Mouse (Mus musculus): ENCODE measurements at regions not wholly inside any gene's neighbourhood (a gene's known extent, or its start where the extent isn't known, plus 50 kb on each side); places are given as distances from the start of the nearest gene placed in this dataset.
"Not testable (repeated sequence)": the region's sequence is repeated elsewhere in the genome, so short reads cannot be mapped to it uniquely, and the experiment has no call there.

DNA sequence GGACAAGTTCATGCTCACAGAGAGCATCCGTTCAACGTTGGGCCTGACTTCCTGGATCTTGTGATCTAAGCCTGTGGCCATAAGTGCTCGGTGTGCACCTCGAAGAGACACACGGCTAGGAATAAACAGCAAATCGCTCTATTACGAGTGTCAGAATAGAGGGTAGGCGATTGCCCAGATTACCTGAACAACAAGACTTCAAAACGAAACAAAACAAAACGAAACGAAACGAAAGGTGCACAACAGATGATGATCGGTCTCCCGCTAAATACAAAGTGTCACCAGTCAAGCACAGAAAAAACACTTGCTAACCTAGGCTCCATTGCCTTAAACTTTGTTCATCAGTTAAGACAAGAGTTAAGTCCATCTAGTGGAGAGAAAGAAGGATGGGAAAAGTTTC, 67.4 kb downstream of the Pdia4 start:
- H3K4me2 ChIP-seq (replicated peaks; ENCODE audit: low read depth); H3K4me3 ChIP-seq (ENCODE audit: low read depth, low read length); H3K4me1 ChIP-seq (replicated peaks; ENCODE audit: control insufficient read depth, insufficient read depth); DNase-seq (ENCODE audit: low spot score); ATAC-seq (ENCODE audit: low FRiP score, low TSS enrichment); H3K9me3 ChIP-seq (ENCODE audit: control insufficient read depth, low read length); H3K9ac ChIP-seq (ENCODE audit: low read length); H3K27me3 ChIP-seq (ENCODE audit: control insufficient read depth, insufficient read depth, low read length); H3K36me3 ChIP-seq (ENCODE audit: control insufficient read depth, insufficient read depth, low read length); H3K27ac ChIP-seq (replicated peaks): not testable (repeated sequence)
- 90% methylated on average over 7 of the region's 14 CpGs for WGBS

GRCm38 (mm10) chr6:47743856-47744255, 69.4 kb downstream of the Pdia4 start:
- DNase-seq (ENCODE audit: low spot score); H3K4me3 ChIP-seq (ENCODE audit: low read depth, low read length); H3K27me3 ChIP-seq (ENCODE audit: control insufficient read depth, insufficient read depth, low read length); H3K9ac ChIP-seq (ENCODE audit: low read length); ATAC-seq (ENCODE audit: low FRiP score, low TSS enrichment); H3K4me1 ChIP-seq (replicated peaks; ENCODE audit: control insufficient read depth, insufficient read depth); H3K36me3 ChIP-seq (ENCODE audit: control insufficient read depth, insufficient read depth, low read length); H3K9me3 ChIP-seq (ENCODE audit: control insufficient read depth, low read length); H3K27ac ChIP-seq (replicated peaks); H3K4me2 ChIP-seq (replicated peaks; ENCODE audit: low read depth): not testable (repeated sequence)
- 18% methylated on average over 3 of the region's 20 CpGs for WGBS

DNA sequence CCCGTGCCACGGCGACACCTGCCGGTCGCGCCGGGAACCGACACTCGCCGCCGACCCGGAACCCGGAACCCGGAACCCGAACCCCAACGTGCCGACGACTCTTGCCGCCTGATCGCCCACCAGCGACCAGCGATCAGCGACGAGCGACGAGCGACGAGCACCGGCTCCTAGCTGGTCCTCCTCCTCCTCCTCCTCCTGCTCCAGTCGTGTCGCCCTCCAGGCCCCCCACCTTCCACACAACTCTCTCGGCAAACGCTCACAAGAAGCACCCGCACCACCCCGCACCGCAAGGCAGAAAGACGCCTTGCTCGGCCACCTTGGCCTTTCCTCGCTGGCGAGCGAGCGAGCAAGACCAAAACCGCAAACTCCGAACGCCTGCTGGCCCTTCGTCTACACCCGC, 73.0 kb downstream of the Pdia4 start:
- H3K9me3 ChIP-seq (ENCODE audit: control insufficient read depth, low read length); H3K4me1 ChIP-seq (replicated peaks; ENCODE audit: control insufficient read depth, insufficient read depth); H3K9ac ChIP-seq (ENCODE audit: low read length); H3K27ac ChIP-seq (replicated peaks); H3K27me3 ChIP-seq (ENCODE audit: control insufficient read depth, insufficient read depth, low read length); H3K36me3 ChIP-seq (ENCODE audit: control insufficient read depth, insufficient read depth, low read length); ATAC-seq (ENCODE audit: low FRiP score, low TSS enrichment): not testable (repeated sequence)
- peak; percentile 15 for DNase-seq (ENCODE audit: low spot score)
- H3K4me3 ChIP-seq (ENCODE audit: low read depth, low read length) = peak overlapping the region; percentile 25; the same call in 1 of the 2 replicates
- 5% methylated on average over 17 of the region's 47 CpGs for WGBS
- H3K4me2 ChIP-seq (replicated peaks; ENCODE audit: low read depth) = peak overlapping the region; percentile 38

- WGBS = 10% methylated on average over 7 of the region's 26 CpGs
- not testable (repeated sequence) for H3K27ac ChIP-seq (replicated peaks); H3K36me3 ChIP-seq (ENCODE audit: control insufficient read depth, insufficient read depth, low read length); ATAC-seq (ENCODE audit: low FRiP score, low TSS enrichment); H3K4me2 ChIP-seq (replicated peaks; ENCODE audit: low read depth); H3K27me3 ChIP-seq (ENCODE audit: control insufficient read depth, insufficient read depth, low read length); H3K9me3 ChIP-seq (ENCODE audit: control insufficient read depth, low read length); H3K9ac ChIP-seq (ENCODE audit: low read length); H3K4me1 ChIP-seq (replicated peaks; ENCODE audit: control insufficient read depth, insufficient read depth); H3K4me3 ChIP-seq (ENCODE audit: low read depth, low read length); DNase-seq (ENCODE audit: low spot score)
Measured at GRCm38 (mm10) chr6:47739696-47740095, 73.5 kb downstream of the Pdia4 start.

- H3K4me3 ChIP-seq (ENCODE audit: low read depth, low read length); H3K4me2 ChIP-seq (replicated peaks; ENCODE audit: low read depth); H3K9me3 ChIP-seq (ENCODE audit: control insufficient read depth, low read length); H3K4me1 ChIP-seq (replicated peaks; ENCODE audit: control insufficient read depth, insufficient read depth); ATAC-seq (ENCODE audit: low FRiP score, low TSS enrichment); H3K27ac ChIP-seq (replicated peaks); H3K9ac ChIP-seq (ENCODE audit: low read length); DNase-seq (ENCODE audit: low spot score); H3K27me3 ChIP-seq (ENCODE audit: control insufficient read depth, insufficient read depth, low read length); H3K36me3 ChIP-seq (ENCODE audit: control insufficient read depth, insufficient read depth, low read length): not testable (repeated sequence)
- WGBS = no CpG with 5 or more reads among the region's 3 CpGs
Measured at GRCm38 (mm10) chr6:47737972-47738371, 75.3 kb downstream of the Pdia4 start.

Measured in stomach, postnatal 0 days (tissue).